Mouse (Mus musculus) adrenal gland, adult 10 weeks (tissue): ENCODE measurements around the gene Tbxa2r. TPM values are rescaled to one million over a fixed set of nuclear protein-coding genes. Genes with fewer than 3 reads are reported as not detected.

Source experiments
- polyA plus RNA-seq: library from polyadenylated mRNA; stranded (reverse); fragments of 350-450 nt; fragmentation: Illumina TruSeq; extraction: RNeasy Lipid Tissue Mini Kit (QIAGEN cat#74804); gene quantifications from one replicate; pipeline ENCODE4 v1.2.3, GENCODE M21; 2014; ENCODE audit warnings: low read depth, low replicate concordance

The Tbxa2r gene
- not detected for polyA plus RNA-seq

GRCm38 (mm10) chr10:81328386-81328785, at the start of gene Tbxa2r:
Gene Tbxa2r, plus strand, starts transcription at chr10:81328731.

GRCm38 (mm10) chr10:81291511-81292104, 36.9 kb upstream of the Tbxa2r start, which contains the start of gene Tjp3:
Gene Tjp3, minus strand, starts transcription at chr10:81291581.

GRCm38 (mm10) chr10:81292554-81293333, 35.8 kb upstream of the Tbxa2r start, which contains the start of gene Pip5k1c:
Gene Pip5k1c, plus strand, starts transcription at chr10:81292963.

GRCm38 (mm10) chr10:81320550-81321347, 7.8 kb upstream of the Tbxa2r start, which contains the start of gene Cactin:
Gene Cactin, plus strand, starts transcription at chr10:81321103.

GRCm38 (mm10) chr10:81342686-81343505, 14.4 kb downstream of the Tbxa2r start, which contains the start of gene Gipc3:
Gene Gipc3, minus strand, starts transcription at chr10:81343266.

GRCm38 (mm10) chr10:81350351-81351063, 22.0 kb downstream of the Tbxa2r start, which contains the start of gene Hmg20b:
Gene Hmg20b, minus strand, starts transcription at chr10:81350480.

GRCm38 (mm10) chr10:81356991-81357844, 28.7 kb downstream of the Tbxa2r start, which contains the start of gene Mfsd12:
Gene Mfsd12, plus strand, starts transcription at chr10:81357491.

GRCm38 (mm10) chr10:81365672-81366476, 37.3 kb downstream of the Tbxa2r start, which contains the start of gene 4930404N11Rik:
Gene 4930404N11Rik, minus strand, starts transcription at chr10:81365816.

GRCm38 (mm10) chr10:81377793-81378552, 49.4 kb downstream of the Tbxa2r start, which contains the start of gene Fzr1:
Gene Fzr1, minus strand, starts transcription at chr10:81378516.

GRCm38 (mm10) chr10:81383802-81384604, 55.5 kb downstream of the Tbxa2r start, which contains the start of the genes Dohh and Gm48551:
Gene Dohh, plus strand, starts transcription at chr10:81384428.
Gene Gm48551, plus strand, starts transcription at chr10:81384466.

Other genes with a start within 250 kb of the Tbxa2r start
- gene Creb3l3, start 229.9 kb upstream of the Tbxa2r start, polyA plus RNA-seq: not detected
- 3.4 TPM for gene Map2k2, start 222.8 kb upstream of the Tbxa2r start, polyA plus RNA-seq
- gene Zbtb7a, start 193.5 kb upstream of the Tbxa2r start, polyA plus RNA-seq: 28.7 TPM
- not detected for gene Pias4, start 160.8 kb upstream of the Tbxa2r start, polyA plus RNA-seq
- gene Eef2, start 152.1 kb upstream of the Tbxa2r start, polyA plus RNA-seq: 13.2 TPM
- gene Dapk3, start 145.7 kb upstream of the Tbxa2r start, polyA plus RNA-seq: not detected
- not detected for gene 4930442H23Rik, start 144.9 kb upstream of the Tbxa2r start, polyA plus RNA-seq
- not detected for gene Nmrk2, start 126.7 kb upstream of the Tbxa2r start, polyA plus RNA-seq
- 0.41 TPM for gene Atcay, start 97.9 kb upstream of the Tbxa2r start, polyA plus RNA-seq
- gene Zfr2, start 95.6 kb upstream of the Tbxa2r start, polyA plus RNA-seq: 1.2 TPM
- not detected for gene Matk, start 75.8 kb upstream of the Tbxa2r start, polyA plus RNA-seq
- gene Mrpl54, start 61.8 kb upstream of the Tbxa2r start, polyA plus RNA-seq: 2.1 TPM
- 0.93 TPM for gene Apba3, start 61.8 kb upstream of the Tbxa2r start, polyA plus RNA-seq
- not detected for gene Tjp3, start 37.1 kb upstream of the Tbxa2r start, polyA plus RNA-seq
- 2.7 TPM for gene Pip5k1c, start 35.8 kb upstream of the Tbxa2r start, polyA plus RNA-seq
- 1.1 TPM for gene Cactin, start 7.6 kb upstream of the Tbxa2r start, polyA plus RNA-seq
- gene Gipc3, start 14.5 kb downstream of the Tbxa2r start, polyA plus RNA-seq: not detected
- gene Hmg20b, start 21.7 kb downstream of the Tbxa2r start, polyA plus RNA-seq: 7.1 TPM
- 0.23 TPM for gene Mfsd12, start 28.8 kb downstream of the Tbxa2r start, polyA plus RNA-seq
- not detected for gene 4930404N11Rik, start 37.1 kb downstream of the Tbxa2r start, polyA plus RNA-seq
- gene Fzr1, start 49.8 kb downstream of the Tbxa2r start, polyA plus RNA-seq: 0.35 TPM
- not detected for gene Dohh, start 55.7 kb downstream of the Tbxa2r start, polyA plus RNA-seq
- gene Gm48551, start 55.7 kb downstream of the Tbxa2r start, polyA plus RNA-seq: not detected
- not detected for gene Gm48552, start 60.3 kb downstream of the Tbxa2r start, polyA plus RNA-seq
- gene Smim24, start 64.3 kb downstream of the Tbxa2r start, polyA plus RNA-seq: not detected
- 16.6 TPM for gene Nfic, start 126.9 kb downstream of the Tbxa2r start, polyA plus RNA-seq
- 0.23 TPM for gene Celf5, start 154.0 kb downstream of the Tbxa2r start, polyA plus RNA-seq
- not detected for gene Ncln, start 167.7 kb downstream of the Tbxa2r start, polyA plus RNA-seq
- gene S1pr4, start 171.4 kb downstream of the Tbxa2r start, polyA plus RNA-seq: not detected
- gene Gna15, start 195.5 kb downstream of the Tbxa2r start, polyA plus RNA-seq: not detected
- gene Gna11, start 216.5 kb downstream of the Tbxa2r start, polyA plus RNA-seq: 4.8 TPM
- 30.2 TPM for gene Aes, start 230.8 kb downstream of the Tbxa2r start, polyA plus RNA-seq
- 4.4 TPM for gene Tle2, start 245.8 kb downstream of the Tbxa2r start, polyA plus RNA-seq